Mouse (Mus musculus) common myeloid progenitor, adult 5-6 weeks (primary cell): ENCODE results near the gene Thsd4. TPM values are rescaled to one million over a fixed set of nuclear protein-coding genes. Genes with fewer than 3 reads are reported as not detected.

Experiments
- ATAC-seq: replicated peaks from 2 replicates; pipeline ENCODE4 v1.8.0; 2016; ENCODE audit warnings: low read depth, mild to moderate bottlenecking, moderate TSS enrichment, inconsistent platforms; ENCODE audit not compliant: poor library complexity, severe bottlenecking
- total RNA-seq: library from RNA; stranded (forward); fragments of 200-1000, 187-1606 nt; gene quantifications from 2 replicates; pipeline ENCODE4 v1.2.3, GENCODE M21; 2017

Gene Thsd4
- total RNA-seq, 1 experiment from 2014 or later, result 0.32 TPM

DNA sequence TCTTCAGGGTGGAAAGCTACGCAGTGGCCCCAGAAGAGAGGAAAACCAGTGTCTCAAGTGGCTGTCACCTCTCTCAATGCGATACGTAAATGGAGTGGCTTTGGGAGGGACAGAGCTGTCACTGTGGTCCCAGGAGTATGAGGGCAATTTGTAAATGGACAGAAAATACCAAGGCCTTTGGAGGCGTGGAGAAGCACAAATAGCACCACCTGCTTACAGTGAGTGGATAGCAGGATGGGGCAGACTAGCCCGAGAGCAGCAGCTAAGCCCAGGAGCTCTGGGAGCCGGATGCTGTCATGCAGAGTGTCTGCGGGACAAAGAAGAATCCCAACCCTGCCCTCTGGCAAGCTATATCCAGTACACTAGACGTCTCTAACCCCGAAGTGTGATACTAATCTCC is 397.7 kb downstream of the Thsd4 start:
- ATAC-seq, result no peak

GRCm38 (mm10) chr9:60123066-60123465 is 398.8 kb downstream of the Thsd4 start:
- no peak for ATAC-seq

DNA sequence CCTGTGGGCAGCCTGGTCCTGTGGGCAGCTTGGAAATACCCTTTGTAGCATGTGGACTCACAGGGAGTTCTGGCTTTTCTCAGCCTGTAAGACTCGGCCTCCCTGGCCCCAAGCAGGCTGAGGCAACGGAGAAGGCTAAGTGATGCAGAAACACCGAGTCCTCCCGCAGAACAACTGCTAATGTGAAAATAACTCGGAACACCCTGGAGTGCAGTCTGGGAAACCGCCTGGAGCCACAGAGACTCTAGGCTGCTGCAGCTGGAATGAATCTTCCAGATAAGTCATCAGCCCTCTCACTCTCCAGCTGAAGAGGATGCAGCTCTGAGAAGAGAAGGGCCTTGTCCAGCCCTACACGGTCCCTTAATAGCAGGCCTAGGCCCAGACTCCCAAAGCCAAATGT is 402.0 kb downstream of the Thsd4 start:
- no peak for ATAC-seq

GRCm38 (mm10) chr9:60117831-60118230 is 404.0 kb downstream of the Thsd4 start:
- ATAC-seq, result no peak

- no peak for ATAC-seq
These were observed 406.1 kb downstream of the Thsd4 start for GRCm38 (mm10) chr9:60115711-60116247.

DNA sequence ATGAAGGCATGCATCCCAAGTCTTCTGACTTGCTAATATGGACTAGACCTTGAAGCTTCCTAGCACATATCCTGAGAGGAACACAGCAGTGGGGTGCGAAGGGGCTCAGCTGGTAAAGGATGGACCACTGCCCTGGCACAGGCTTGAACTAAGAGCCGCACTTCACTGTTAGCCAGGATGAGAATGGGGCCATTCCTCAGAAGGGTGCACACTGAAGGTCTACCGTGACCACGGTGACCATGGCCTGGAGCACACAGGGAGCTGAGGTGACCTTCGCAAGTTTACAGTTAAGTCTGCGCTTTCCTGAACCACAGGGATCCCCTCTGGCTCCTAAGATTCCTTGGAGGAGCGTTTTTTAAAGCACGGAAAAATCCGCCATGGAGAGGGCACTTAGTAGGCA is 406.5 kb downstream of the Thsd4 start:
- ATAC-seq, result no peak

GRCm38 (mm10) chr9:60110200-60110599 is 411.6 kb downstream of the Thsd4 start:
- no peak for ATAC-seq

GRCm38 (mm10) chr9:60106683-60107082 is 415.2 kb downstream of the Thsd4 start:
- ATAC-seq, result no peak

DNA sequence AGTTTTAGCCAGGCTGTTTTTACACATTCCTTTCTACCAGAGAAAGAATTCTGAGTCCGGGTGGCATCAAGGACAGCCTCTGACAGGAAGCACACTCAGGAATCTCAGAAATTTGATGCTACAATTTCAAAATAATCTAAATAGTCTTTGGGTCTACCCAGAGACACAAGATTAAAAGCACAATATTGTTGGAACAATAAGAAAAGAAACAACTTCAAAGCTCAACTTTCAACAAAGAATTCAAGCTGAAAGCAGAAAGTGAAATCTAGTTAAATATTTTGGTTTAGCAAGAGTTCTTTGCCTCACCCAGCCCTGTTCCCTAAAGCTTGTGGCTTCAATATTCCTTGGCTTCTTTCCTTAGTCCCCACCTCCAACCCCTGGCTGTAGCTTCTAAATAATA is 415.7 kb downstream of the Thsd4 start:
- ATAC-seq, result no peak

DNA sequence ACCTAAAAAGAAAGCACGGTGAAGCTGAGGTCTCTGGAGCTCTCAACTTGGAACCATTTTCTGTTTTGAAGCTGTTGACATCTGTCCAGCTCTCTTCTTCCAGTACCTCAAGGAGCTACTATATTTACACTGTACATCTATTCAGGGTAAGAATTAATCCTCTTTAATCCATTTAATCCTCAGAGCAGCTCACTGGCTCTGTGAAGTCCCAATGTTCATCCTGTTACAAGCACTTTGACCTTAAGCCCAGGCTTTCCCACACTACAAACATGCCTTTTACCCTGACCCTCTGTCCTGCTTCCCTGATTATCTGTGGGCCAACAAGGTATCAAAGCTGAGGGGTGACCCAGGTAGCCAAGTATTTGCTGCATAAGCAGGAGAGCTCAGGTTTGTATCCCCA is 427.6 kb downstream of the Thsd4 start:
- no peak for ATAC-seq

GRCm38 (mm10) chr9:60092428-60092827 is 429.4 kb downstream of the Thsd4 start:
- no peak for ATAC-seq

GRCm38 (mm10) chr9:60089441-60089840 is 432.4 kb downstream of the Thsd4 start:
- no peak for ATAC-seq

GRCm38 (mm10) chr9:60088101-60088500 is 433.7 kb downstream of the Thsd4 start:
- ATAC-seq, result no peak

DNA sequence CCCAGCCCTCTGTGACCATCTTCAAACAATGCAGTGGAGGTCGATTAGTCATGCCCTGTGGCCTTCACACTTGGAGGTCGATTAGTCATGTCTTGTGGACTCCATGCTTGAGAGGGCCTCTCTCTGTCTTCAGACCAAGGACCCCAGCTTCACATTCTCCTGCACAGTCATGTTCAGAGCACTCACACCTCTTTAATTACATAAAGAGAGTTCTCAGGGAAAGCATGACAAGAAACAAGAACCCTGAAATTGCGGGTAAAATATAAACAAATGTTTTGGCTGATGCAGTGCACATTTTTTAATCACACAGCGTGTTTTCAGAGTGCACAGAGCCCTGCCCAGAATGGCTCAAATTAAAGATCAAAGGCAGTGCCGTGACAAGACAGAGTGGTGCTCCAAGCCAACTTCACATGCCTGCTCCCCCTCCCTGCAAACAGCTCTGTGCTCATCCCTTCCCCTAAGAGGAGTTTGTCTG is 439.7 kb downstream of the Thsd4 start:
- ATAC-seq, result no peak

DNA sequence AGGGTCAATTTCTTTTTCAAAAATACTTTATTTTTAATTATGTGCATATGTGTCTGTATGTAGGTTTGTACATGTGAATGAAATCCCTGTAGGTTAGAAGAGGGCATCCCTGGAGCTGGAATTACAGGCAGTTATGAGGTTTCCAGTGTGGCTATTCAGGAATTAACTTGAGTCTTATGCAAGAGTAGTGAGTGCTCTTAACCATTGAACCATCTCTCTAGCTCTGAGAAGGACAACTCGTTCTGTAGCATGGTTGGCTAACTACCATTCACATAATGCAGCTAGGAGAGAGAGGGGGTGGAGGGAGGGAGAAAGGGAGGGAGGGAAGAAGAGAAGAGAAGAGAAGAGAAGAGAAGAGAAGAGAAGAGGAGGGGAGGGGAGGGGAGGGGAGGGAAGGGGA is 444.1 kb downstream of the Thsd4 start:
- ATAC-seq, result no peak

DNA sequence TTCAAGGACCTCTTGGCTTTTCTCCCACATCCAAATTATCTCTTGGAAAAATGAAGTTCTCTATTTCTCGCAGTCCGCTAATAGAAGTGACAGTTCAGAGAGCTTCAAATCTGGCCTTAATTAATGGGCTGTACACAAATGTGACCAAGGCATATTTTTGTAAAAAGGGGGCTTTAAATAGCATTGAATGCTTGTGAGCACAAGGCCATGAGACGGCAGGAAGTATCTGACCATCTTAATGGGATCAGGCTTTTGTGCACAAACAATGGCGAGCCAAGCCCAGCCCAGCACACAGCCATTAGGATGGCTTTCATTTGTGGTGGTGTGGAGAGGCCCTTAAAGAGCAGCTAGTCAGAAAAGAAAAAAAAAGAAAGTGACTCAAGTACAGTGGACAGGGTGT is 445.4 kb downstream of the Thsd4 start:
- ATAC-seq, result no peak

DNA sequence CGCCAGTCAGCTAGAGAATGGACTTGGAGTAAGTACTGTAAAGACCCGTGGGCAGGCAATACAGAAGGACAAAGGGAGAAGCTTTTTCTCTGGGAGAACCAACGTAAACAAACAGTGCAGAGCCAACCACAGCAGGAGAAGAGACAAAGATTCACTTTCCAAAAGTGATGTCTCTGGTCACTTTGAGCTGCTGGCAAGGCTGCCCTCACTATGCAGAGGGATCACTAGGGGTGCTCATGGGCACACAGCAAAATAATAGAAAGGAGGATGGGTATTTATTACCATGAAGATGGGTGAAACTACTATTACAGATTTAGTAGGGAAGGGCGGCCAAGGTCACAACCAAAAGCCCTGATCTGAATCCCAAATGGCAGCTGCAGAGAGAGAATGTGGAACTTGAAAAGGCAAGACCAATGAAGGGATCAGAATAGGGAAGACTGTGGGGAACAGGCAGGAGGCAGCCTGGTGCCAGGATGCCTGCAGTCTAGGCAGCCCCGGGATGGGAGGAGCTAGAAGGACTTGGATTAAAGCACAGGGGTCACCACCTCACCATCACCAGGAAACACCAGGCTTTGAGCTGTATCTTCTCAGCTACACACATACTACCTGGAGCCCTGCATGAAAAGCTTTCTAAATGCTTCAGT is 450.1 kb downstream of the Thsd4 start:
- no peak for ATAC-seq

DNA sequence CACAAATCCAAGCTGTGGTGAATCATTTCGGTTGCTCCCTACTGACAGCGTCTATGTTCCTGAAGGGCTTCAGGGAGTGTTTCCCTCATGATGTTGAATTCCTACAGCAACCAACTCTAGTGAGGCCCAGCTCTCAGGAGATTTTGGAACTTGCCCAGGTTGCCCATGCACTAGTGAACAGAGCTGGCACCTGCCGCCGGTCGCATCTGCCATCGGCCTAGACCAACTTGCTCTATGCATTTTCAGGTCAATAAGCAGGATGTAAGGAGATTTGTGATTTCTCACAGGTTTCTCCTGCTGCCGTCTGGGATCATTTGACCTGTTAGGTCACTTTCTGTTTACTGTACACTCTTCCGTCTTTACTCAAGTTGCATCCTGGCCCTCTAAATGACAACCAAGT is 454.6 kb downstream of the Thsd4 start:
- no peak for ATAC-seq

DNA sequence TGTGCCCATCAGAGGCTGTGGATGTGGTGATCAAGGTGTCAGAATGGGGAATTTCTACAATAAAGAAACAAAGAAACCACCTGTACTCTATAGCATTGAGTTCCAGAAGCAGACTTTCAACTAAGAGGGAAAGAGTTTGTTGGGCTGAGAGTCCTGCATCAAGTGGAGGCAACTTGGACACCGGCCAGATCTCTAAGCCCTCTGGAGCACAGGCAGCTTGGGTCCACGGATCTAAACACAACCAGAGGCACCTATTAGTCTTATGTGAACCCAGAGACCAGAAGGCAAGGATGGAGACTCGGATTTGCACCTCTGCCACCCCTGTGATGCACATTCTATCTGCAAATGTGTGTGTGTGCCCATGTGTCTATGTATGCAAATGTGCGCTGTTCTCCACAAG is 456.7 kb downstream of the Thsd4 start:
- no peak for ATAC-seq

- no peak for ATAC-seq
These were observed 458.6 kb downstream of the Thsd4 start for GRCm38 (mm10) chr9:60063191-60063720.

- ATAC-seq, result no peak
These were observed 465.7 kb downstream of the Thsd4 start for GRCm38 (mm10) chr9:60056131-60056530.

GRCm38 (mm10) chr9:60054951-60055350 is 466.9 kb downstream of the Thsd4 start:
- no peak for ATAC-seq
